Mouse (Mus musculus) adrenal gland, adult 2 months (tissue): ENCODE results near the gene Myo1d. TPM values are rescaled to one million over a fixed set of nuclear protein-coding genes. Genes with fewer than 3 reads are reported as not detected.

Source experiments
- DNase-seq: peaks from one replicate; pipeline ENCODE4 v3.0.0; 2021
- polyA plus RNA-seq: library from polyadenylated mRNA; depleted of rRNA; stranded (reverse); fragments of >200 nt; gene quantifications from 2 replicates; pipeline ENCODE4 v1.2.3, GENCODE M21; 2012
- total RNA-seq, 2 experiments: library from RNA; stranded (reverse); gene quantifications; 2 replicates each; pipeline ENCODE4 v1.2.3; 2021

Myo1d gene
- total and polyA plus RNA-seq, 3 experiments, result 63.8 to 87.9 (median 70.7) TPM

DNA sequence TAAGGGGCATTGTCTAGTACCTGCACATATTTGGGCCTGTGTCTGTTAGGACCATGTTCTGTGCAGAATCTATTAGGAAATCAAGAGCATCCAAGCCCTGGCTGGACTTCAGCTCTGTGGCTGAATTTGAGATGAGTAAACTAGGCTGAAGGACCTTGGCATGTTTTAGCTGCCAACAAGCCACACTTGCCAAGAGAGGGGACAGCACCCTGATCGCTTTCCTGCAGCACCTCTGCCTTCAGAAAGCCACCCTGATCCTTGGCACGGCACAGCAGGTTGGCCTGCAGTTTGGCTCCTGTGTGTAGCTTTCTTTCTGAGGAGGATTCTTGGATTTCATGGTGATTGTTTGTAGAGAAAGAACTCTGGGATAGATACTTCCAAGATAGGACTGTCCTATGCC, 1.7 kb upstream of the Myo1d start:
- peak; percentile 83 for DNase-seq

DNA sequence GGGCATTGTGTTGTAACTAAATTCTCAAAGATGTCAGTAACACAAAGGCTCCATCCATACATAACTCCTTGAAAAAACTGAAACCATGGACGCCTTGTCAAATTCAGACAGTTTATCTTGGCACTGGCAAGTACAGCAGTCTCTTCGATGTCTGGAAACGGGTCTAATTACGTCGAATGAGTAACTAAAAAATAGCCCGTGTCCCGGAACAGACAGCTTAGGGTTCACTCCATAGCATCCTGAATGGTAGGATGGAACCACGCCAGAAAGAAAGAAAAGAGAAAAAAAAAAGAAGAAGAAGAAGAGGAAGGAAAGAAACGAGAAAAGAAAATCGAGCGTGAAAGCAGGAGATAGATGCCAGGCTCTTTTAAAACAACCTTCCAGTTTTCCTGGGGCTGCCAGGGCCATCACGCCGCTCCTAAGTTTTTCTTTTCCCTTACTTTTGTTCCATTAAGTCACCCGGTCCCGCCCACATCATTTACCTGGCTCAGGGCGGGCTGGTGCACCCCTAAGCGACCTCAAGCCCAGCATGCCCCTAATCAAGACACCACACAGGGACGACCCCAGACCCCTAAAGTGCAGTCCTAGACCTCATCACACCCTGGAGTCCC, 804 bp downstream of the Myo1d start:
- no peak for DNase-seq

DNA sequence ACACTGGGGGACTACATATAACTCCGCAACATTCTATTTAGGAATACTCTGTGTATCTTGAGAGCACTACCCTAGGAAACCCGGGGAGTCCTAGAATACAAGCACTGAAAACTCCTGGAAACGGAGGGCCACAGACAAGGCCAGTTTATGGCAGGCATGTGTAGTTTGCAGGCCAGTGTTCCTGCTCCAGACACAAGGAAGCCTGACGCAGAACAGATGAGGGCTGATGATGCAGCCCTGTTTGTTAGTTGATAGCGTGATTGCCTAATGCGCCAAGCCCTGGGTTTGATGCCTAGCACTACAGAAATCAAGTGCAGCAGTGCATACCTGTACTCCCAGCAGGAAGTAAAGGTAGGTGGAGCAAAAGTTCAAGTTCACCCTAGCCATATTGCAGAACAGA, 1.7 kb downstream of the Myo1d start:
- DNase-seq, result peak; percentile 43

DNA sequence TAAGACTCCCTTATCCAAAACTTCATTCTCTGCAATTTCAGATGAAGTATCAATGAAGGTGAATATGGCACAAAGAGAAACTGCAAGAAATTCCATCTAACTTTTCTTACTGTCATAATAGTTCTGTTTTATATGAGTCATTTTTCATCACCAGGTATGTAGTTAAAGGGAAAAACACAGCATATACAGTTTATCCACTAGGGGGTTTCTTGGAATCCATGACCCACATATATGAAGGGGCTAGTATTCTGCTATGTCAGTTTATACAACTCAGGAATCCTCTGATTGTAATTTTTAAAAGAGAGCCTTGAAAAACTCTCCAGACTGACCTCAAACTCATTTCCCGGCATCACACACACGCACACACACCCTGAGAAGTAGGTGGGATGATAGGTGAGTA, 2.1 kb downstream of the Myo1d start:
- DNase-seq, result no peak

DNA sequence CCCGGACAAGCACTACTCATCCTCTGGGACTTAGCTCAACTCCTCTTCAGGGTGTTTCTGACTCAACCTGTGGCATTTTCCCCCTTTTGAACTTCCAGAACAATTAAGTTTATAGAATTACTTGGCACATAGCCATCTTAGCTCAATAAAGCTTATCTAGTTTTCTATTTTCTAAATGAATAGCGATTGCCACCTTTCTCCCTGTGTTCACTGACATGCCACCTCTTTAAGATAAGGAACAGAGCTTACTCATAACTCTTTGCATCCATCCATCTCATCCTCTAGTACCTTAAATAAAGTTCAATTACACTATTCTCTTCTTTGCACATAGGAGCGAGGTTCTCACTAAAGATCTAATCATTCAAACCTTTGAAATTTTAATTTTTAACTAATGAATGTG, 4.3 kb downstream of the Myo1d start:
- no peak for DNase-seq

DNA sequence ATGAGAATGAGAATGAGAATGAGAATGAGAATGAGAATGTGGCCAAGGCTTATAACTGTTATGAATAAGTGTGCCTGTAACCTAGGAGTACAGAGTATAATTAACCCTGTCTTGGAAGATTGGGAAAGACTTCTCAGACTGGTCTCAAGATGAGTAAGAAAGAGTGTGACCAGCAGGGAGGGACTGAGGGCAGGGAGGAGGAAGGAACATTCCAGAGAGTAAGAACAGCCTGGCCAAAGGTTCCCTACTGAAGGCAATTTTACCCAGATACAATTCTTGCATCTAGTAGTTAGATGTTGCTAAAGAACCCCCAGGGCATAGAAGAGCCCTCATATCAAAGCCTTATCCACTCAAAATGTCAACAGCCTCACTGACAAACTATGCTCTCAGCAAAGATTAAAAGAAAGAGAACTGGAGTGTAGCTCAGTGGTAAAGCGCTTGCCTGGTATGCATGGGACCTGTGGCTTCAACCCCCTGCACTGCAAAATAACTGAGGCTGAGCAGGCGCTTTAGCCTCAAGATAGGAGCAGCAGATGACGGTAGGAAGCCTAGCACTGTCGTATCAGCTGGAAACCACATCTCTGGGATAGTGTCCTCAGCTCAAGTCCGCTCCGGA, 7.1 kb downstream of the Myo1d start:
- DNase-seq, result no peak

DNA sequence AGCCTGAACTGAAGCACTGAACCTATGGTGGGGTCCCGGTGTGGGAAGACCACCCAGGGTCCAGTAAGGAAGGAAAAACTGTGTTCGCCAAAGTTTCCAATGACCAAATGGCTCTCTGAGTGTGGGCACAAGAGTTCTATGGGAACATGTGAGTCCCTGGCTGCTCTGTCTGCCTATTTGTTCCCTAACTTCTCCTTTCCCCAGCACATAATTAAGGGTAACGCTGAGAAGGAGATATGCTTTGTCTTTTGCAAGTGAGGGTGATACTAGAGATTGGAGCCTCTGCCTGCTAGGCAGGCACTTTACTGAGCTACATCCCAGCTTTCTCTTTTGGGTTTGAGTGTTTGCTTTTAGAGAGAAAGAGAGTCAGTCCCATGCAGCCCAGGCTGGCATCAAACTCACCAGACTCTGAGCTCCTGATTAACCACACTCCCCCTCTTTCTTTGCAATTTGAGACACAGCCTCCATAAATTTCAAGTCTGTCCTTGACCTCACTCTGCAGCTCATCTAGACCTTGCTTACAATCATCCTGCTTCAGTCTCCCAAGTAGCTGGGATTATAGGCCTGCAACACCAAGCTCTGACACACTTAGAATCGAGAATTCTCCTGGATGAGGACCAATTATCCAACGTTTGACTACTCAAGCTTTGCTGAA, 8.1 kb downstream of the Myo1d start:
- DNase-seq, result peak; percentile 52

DNA sequence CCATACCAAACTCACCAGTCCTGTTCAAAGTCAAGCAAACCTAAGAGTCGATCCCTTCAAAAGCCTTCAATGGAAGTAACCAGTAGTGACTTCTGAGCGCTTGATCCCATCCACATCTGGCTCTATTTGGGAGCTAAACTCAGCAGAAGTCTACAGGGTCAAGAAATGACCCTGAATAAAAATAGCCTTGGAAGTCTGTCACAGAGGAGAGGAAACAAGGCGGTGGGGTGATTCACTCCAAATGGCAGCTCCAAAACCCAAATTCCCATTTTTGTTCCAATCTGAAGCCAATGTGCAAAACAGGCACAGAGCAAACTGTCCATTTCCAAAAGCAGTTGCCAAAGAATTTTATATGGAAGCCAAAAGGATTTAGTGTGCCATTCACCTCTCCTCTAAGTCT, 8.6 kb downstream of the Myo1d start:
- peak; percentile 59 for DNase-seq

DNA sequence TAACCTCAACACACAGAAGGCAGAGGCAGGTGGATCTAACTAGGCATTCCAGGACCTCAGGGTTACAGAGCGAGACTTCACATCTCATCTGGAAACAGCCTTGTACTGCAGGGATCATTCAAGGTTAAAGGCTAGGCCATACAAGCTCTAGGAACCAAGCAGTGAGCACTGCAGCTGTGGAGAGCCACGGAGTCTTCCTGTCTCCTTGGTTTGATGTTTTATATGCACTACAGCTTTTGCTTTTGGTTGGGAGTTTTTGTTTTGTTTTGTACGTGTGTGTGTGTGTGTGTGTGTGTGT, 12.6 kb downstream of the Myo1d start:
- peak; percentile 55 for DNase-seq

DNA sequence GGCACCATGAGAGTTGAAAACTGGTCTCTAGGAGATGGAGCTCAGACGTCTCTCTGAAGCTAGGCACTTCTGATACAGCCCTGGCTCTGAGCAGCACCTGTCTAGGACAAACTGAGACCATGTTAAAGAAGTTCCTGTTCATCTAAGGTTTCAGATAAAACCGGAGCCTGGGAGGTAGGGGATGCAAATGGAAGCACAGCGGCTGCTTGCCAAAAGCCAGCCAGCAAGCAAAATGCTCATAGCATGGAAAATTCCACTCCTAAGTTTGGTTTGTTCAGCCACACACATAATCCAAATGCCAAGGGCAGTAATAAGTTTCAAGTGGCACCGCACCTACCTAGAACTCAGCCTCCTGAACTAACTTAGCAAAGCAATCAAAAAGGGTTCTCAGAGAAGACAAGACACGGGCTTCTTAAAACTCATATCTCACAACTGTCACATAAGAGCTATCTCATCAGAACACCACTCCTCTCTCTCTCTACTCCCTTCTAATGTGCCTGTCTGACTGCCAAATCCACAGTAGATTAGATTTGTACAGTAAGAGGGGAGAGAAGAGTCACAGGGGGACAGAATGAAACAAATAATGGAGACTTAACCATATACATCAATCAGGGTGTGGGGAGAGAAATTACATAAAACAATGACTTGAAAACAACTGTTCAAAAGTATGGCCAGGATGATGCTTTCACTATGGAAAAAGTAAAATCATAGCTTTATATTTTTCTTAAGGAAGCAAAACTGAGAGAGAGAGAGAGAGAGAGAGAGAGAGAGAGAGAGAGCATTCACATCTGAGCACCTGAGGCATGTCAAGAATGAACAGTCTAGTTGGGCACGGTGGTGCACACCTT, 13.1 kb downstream of the Myo1d start:
- DNase-seq, result peak; percentile 75

DNA sequence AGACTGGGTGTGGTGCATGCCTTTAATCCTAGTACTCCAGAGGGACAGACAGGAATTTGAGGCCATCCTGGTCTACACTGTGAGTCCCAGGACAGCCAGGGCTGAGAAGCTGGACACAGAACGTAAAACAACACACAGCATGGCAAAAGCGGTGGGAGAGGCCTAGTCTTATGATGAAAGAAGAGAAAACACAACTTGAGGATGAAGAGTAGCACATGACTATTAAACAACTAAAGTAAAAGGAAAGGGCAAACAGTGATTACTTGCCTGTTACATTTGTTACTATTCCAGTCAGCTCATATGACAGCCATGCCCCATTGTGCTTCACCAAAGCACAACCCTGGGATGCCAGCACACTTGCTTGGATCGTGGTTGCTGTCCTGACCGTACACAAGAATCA, 13.8 kb downstream of the Myo1d start:
- DNase-seq, result no peak

DNA sequence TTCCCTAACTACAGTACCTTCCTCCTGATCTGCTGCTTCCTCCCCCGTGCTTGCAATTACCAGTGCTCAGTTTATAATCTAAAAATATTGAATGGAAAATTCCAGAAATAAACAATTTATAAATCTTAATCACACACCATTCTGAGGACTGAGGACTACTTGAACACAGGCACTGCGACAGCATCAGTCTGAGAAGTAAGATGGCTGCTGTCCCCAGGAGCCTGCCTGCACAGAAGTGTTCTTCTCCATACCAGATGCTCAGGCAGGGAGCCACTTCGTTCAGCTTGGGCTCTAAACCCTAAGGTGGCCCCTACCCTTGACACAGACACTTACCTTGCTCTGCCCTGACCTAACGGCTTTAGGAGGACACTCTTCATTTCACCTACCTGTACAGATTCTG, 17.8 kb downstream of the Myo1d start:
- DNase-seq, result no peak

DNA sequence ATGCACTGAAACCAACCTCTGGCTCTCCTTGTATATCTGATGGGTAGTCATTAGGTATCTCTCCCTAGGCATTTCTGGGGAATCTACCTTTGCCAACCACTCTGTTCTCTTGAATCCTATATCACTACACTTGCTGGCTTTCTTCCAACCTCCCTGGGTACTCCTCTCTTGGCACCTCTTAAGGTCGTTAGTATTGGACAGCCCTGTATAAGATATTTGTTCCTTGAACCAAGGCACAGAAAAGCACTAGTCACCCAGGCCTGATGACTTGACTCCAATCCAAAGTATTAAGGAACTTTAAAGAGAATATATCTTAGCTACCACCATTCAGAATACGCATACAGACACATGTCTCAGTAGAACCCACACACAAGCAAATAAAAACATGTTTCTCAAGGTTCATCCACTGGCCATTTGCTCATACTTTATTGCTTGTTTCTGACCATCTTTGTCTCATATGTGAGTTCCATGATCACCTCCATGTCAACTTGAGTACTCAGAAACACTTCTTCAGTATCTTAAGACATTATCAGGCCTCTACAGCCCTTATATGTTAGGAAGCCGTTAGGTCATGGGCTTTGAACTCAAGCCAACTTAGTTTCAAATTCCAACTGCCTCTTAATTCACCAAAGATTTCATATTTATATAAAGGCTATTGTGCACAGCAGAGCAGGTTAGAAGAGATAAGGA, 18.4 kb downstream of the Myo1d start:
- DNase-seq, result no peak

DNA sequence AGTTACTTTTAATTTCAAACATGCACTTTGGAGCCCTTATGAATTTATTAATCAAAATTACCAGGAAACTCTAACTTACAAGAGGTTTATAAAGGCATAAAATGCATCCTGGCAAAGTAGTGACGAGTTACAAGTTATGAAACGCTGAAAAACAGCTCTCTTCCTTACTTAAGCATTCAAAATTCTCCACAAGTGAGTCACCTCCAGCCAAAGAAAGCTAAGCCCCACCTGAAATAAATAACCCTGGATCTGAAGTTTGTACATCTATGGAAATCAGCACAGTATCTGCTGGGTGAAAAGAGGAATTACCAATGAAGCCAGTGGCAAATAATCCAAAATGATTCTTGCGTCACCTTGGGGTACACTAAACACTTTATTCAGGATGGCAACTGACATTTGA, 20.8 kb downstream of the Myo1d start:
- no peak for DNase-seq

DNA sequence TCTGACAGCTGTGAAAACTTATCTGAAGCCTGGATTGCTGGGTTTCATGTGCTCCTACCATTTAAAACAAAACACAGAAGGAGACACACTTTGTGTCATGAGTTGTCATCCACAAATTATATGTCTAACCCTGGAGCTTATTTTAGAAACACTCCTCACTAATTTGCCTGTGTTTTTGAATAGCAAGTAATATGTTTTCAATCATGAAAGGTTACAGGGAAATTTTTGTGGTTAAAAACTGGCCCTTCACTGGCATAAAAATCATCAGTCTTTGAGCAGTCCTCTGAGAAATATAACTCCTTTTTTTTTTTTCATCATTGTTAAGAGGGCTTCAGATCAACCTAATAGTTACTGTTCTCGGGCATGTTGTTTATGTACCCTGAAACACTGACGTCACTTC, 25.6 kb downstream of the Myo1d start:
- no peak for DNase-seq

DNA sequence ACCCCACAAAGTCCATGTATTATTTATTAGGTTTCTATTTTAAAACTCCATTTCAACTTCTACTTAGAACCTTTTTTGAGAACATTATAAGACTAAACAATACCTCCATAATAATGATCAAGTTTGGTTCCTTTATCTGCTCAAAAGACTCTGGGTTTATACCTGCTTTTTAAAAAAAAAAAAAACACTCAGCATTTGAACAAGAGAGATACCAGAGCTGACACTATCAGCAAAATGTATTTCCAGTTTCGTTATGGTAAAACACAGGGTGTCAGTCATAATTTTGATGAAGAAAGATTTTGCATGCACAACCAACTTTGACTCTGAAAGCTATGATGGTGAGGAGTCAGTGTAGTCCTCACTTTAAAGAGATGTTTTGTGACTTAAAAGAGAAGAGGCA, 28.7 kb downstream of the Myo1d start:
- DNase-seq, result no peak

DNA sequence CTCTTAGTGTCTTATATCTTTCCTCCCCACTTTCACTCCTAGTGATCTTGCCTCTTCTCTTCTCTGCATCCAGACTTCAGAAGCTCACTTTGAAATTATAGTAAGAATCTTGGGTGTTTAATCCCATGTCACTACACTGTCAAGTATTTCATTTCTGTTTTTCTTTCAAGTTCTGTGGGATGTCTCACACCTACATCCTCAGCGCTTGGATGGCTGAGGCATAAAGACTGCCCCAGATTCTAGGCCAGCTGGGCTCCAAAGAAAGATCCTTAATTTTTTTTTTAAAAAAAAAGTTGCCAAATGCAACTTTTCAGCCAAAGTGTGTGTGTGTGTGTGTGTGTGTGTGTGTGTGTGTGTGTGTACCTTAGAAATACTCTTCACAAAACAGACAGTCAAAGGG, 30.6 kb downstream of the Myo1d start:
- DNase-seq, result no peak

DNA sequence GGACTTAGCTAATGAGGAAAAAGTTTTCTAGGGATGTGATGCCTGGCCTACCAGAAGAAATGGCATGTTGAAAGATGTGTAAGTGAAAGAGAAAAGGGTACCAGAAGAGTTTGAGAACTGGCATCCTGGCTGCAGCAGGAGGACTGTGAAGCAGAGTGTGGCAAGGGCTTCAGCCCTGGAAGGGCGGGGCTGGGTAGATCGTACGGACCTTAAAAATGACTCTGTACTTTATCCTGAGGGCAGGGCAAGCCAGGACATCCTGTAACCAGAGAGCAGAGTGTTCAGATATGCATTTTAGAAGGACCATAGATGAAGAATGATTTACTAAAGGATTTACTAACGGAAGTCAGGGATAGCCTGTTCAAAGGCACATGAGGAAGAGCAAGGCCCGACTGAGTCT, 34.4 kb downstream of the Myo1d start:
- DNase-seq, result no peak

DNA sequence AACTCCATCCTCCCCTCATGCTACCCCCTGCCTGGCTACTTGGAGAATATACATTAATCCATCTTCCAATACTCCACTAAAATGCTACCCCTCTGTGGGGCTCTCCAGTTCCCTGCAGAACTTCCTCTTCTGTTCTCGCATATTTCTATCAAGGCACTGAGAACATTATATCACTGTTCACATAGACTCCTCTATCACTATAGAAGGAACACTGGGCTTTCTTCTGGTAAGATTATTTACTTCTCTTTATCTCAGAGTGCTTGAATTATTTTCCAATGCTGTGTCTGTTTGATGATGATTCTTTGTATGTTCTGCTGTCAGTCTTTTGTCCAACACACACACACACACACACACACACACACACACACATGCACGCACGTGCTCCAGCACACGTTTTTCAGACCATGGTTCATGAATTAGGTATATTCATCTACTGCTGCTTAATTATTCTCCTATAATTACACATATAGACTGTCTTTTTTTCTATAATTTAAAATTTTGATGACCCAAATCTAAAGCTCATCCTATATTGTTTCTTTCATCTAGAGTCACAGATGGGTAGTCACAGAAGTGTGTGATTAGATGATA, 35.9 kb downstream of the Myo1d start:
- no peak for DNase-seq

DNA sequence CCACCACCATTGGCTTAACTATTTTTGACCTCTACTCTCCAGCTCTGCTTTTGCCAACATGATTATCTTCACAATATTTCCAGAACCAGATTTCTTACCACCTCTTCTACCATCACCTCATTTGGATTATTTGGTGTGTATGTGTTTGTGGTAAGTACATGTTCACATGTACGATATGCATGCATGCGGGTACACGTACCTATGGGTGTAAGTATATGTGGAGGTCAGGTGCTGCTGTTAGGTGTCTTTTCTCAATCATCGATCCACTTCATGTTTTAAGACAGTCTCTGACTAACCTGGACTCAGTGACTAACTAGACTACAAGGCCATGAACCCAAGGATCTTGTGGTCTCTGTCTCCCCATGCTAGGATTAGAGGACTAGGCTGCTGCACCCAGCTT, 37.4 kb downstream of the Myo1d start:
- no peak for DNase-seq

DNA sequence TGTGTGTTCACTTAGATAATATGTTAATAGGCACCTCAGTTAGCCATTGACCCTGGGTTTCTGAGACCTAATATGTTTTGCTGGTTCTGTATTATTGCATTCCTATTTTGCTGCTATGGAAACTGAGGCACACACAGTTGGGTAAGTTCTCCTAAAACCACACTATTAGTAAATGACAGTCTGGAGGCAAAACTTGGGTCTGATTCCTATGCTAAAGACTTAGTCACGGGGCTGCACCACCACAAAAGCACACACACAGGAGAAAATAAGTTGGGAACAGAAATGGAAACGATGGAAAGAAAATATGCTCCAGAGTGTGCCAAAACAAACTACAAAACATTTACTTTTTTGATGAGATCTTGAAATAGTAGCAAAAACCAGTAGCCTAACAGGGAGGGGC, 45.1 kb downstream of the Myo1d start:
- DNase-seq, result no peak

DNA sequence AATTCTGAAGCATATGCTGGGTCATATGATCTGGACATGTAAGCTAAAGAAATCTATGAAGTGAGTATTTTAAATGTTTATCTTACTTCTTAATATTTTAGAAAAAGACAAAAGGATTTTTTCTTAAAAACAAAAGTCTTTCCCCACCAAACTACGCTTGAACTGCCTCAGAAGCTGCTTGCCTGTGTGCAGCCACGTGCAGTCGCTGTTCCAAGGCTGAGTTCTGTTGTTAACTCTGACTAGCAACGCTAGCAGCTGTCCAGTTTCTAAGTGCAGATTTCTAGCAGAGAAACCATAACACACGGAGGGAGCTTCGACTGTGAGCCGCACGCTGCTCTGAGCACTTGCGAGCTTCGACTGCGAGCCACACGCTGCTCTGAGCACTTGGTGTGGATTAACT, 55.1 kb downstream of the Myo1d start:
- DNase-seq, result no peak
